Mouse (Mus musculus): ENCODE data around the gene Trim65.
"Not testable (repeated sequence)": the region's sequence is repeated elsewhere in the genome, so short reads cannot be mapped to it uniquely, and the experiment has no call there.

The Trim65 gene

DNA sequence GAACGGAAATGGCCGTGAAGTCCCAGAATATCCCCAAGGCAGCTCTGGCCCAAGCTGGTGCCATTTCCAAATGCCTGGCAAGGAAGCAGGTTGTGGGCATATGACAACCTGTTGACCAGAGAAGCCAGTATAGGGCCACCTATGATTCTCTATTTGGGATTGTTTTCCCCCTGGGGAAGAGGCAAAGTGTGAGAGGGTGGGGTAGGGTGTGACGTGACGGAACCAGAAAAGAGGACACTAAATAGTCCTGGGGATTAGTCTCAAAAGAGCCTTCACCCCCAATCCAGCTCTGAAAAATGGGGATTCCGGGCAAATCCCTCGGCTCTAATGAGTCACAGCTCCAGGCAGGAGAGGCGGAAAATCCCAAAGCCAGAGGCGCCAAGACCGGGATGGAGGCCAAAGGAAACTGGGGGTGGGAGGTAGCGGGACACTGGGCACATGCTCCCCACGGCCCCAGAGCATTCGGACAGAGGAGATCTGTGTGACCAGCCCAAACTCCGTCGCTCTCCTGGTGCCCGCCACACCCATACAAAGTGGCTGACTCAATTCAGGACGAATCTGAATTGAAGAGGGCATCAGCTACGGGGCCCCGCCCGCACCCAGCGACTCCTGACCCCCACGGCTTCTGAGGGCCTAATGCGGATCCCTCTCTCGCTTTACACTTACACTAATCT lies 22.3 kb downstream of the Trim65 start:
- DNase-seq (ENCODE audit: low spot score in 2 of 2), result no peak

DNA sequence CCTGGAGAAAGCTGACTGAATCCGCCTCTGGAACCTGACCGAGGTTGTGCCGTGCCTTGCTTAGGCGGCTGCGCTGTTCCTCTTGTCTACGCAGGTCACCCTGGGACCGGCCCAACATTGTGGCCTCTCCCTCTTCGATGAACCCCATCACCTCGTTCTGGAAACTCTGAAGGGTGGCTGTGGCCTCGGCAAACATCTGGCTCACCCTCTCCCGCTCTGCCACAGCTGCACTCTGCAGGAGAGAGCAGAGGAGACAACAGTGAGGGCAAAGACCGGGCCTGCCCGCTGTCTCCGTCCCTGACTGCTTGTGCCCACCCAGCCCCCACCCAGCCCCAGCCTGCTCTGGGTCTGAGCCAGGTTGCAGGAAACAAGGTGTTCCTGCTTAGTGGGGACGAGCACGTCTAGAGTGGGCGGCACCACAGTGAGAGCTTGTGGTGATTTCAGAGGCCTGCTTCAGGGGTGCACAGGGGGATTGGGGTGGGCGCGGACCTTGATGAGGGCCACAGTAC lies 23.1 kb downstream of the Trim65 start:
- DNase-seq (ENCODE audit: low spot score in 2 of 2), result no peak

DNA sequence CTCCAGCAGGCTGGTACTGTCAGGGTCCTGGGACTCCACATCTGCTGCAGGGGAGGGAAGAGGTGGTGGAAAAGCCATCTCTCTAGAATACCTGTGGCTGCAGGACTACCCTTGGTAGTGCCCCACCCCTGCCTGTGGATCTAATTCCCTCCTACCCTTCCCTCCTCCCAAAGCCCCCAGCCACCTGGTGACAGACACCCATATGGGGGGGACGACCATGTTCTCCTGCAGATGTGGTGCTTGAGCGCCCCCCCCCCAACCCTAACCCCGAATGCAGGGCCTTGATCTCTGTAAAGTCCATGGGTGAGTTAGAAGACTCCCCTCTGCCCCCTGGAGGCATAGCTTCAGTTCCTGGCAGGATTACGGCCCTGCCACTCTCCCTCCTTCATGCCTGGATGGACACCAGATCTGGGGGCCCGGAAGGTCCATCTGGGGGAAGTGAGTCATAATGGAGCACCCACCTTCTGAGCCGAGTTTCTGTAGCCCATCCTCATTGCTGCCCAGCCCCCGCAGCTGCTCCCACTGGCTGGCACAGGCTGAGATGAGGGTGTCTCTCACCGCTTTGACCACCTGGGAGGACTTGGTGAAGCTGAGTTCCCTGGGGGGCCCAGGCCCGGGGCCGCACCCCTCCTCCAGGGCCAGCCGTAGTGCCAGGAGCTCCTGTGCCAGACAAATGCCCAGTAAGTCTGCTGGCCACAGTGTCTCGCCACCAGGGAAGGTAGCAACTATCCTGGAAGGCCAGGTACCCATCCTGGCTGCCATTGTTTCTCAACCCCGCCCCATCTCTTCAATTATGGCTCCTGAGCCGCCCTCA lies 23.8 kb downstream of the Trim65 start:
- no peak for DNase-seq (ENCODE audit: low spot score in 2 of 2)

DNA sequence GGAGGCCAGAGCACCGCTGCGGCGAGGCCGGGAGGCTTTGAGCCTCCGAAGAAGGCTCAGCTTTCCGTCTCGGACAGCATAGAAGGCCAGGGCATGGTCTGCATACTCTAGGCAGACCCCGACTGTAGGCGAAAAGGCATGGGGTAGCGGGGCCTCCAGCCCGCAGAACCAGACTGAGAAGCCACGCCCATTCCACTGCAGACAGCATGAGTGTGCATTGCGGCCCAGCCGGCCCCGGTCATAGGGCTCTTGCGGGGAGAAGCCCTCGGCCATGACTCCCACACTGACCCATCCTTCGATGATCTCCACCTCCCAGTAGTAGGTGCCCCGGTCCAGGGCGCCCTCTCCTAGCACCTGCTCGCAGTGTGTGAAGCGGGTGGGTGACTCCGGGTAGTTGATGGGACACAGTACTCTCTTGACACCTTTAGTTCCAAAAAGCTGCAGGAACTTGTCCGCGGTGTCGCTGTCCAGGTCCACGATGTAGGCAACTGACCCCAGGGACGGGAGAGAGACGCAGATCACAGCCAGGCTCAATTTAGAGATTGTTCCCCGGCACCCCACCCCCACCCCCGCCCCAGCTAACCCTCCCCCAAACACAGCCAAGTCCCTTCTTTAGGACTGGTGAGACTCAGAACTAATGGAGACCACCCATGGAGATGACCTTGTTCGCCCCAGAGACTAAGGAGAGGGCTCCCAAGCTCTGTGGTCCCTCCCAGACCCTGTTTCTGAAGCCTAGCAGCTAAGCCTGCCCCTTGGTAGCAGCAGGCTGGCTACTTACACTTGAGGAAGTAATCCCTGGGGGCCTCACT lies 24.6 kb downstream of the Trim65 start:
- DNase-seq (ENCODE audit: low spot score in 2 of 2), result no peak

DNA sequence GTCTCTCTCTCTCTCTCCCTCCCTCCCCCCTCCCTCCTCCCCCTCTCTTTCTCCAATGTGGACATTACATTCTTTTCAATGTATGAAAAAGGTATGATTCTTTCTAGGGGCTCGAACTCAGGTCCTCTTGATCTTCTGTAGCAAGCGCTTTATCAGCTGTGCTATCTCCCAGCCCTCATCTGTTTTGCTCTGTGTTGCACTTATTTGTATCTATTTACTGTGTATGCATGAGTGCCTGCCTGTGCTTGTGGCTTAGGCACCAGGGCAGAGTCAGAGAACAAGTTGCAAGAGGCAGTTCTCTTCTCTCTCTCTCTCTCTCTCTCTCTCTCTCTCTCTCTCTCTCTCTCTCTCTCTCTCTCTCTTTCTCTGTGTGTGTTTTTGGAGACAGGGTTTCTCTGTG lies 25.9 kb downstream of the Trim65 start:
- no peak for DNase-seq (ENCODE audit: low spot score in 2 of 2)

DNA sequence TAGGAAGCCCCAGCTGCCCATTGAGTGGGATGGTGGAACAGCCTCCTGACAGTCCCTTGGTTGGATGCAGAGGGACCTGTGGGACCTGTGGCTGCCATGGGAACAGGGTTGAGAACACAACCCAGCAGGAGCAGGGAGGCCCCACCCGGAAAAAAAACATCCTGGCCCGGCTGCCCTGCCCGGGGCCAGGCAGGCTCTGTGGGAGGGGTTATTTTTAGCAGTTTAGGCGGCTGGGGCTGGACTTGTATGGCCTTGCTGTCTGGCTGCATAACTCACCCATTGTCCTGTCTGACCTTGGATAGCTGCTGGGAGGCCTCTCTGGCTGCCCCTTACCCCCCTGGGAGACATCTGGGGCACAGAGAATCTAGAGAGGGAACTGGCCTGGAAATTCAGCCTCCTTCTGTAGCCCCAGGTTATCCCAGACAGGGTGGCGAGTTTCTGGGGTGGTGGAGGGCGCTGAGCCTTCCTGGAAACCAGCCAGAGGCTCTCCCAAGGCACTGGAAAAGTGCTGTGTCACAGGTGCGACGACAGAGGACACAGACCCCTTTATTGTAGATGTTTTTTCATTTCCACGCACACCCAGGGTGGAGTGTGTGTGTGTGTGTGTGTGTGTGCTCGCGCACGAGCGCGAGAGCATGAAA lies 26.8 kb downstream of the Trim65 start:
- no peak for DNase-seq (ENCODE audit: low spot score in 2 of 2)

DNA sequence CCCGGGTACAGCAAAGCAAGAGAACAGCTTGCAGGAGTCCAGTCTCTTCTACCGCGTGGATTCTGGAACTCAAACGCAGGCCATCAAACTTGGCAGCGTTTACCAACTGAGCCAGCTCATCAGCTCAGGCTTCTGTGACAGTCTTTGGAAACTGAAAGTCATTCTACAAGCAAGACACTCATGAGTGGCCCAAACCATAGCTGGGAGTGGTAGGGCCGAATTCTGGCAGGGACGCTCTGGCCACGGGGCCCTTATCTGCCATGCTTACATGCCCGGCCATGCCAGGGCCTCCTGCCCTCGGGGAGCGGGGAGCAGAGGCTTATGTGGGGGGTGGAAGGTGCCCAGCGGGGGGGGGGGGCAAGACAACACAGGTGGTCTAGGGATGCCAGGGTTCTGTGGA lies 27.4 kb downstream of the Trim65 start:
- no peak for DNase-seq (ENCODE audit: low spot score in 2 of 2)

DNA sequence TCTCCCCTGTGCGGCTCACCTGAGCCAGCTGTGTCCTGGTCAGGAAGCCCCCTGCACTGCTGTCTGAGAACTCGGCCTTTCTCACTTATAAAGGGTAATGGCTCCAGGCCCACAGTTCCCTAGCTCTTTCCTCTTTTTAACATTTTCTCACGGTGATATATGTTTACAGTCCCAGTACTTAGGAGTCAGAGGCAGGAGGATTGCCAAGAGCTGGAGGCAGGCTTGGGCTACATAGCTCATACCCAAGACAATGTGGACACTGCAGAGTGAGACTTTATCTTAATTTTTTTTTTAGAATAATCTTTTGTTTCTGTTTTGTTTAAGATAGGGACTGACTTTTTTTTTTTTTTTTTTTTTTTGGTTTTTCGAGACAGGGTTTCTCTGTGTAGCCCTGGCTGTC lies 28.5 kb downstream of the Trim65 start:
- no peak for DNase-seq (ENCODE audit: low spot score in 2 of 2)

DNA sequence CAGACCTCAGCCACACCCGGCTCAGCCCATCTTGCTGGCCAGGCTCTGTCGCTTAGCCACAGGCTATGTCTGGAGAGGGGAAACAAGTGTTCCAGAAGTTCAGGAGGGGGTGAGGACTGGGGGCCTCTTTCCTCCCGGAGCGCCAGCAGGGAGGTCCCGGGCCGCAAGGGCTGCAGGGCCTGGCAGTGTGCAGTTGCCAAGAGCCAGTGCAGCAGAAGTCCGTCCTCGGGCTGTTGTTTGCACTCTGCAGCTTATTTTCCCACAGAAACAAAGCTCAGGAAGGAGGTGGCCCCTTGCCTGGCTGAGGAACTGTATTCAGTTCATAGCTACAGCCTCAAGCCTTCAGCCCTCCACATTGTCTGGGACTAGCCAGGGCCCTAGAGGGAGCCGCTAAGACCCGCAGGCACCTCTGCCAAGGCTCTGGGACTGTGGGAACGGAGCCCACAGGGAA lies 29.0 kb downstream of the Trim65 start:
- no peak for DNase-seq (ENCODE audit: low spot score in 2 of 2)

DNA sequence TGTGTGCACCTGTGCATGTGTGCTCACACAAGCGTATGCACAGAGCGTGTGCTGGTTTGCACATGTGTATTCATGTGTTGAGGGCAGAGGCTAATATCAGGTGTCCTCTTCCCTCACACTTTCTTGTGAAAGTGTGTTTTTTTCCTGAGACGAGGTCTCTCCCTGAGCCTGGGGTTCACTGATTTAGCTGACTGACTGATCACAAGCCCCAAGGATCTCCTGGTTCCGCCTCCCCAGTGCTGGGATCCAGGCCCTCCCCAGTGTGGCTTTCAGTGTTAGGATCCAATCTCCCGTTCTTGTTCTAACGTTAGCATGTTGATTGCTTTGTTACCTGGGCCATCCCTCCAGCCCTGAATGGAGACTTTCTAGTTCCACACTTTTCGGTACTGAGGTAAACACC lies 30.1 kb downstream of the Trim65 start:
- DNase-seq (ENCODE audit: low spot score in 2 of 2), result no peak

DNA sequence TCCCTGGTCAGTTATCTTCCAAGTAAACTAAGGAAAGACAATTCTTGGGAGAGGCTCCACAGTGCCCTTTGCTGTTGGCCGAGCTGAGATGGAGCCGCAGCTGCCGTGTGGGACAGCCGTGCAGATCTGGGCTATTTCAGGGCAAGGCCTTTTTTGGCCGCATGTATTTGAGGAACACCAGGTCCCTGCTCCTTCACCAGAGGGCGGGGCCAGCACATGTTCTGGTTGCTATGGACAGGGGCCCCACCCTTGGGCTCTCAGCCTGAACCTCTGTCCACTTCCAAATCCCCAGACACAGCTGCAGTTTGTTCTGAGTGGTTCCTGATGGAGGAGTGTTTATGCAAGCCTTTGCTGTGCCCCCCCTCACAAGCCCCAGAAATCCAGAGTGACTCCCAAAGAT lies 30.5 kb downstream of the Trim65 start:
- DNase-seq (ENCODE audit: low spot score in 2 of 2), result no peak

DNA sequence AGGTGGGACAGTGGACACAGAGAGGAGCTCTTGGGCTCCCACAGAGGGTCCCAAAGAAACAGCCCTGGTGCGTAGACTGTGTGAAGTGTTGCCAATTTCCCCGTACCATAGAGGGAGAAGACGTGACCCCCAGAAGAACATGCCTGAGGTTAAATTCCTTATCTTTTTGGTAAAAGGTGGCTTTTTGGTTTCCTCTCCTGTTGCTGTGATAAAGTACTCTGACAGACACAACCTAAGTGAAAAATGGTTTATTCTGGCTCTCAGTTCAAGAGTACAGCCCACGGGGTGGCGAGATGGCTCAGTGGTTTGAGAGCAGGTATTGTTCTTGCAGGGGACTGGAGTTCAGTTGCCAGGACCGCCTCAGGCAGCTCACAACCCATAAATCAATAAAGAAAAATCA lies 31.5 kb downstream of the Trim65 start:
- DNase-seq (ENCODE audit: low spot score in 2 of 2), result no peak

DNA sequence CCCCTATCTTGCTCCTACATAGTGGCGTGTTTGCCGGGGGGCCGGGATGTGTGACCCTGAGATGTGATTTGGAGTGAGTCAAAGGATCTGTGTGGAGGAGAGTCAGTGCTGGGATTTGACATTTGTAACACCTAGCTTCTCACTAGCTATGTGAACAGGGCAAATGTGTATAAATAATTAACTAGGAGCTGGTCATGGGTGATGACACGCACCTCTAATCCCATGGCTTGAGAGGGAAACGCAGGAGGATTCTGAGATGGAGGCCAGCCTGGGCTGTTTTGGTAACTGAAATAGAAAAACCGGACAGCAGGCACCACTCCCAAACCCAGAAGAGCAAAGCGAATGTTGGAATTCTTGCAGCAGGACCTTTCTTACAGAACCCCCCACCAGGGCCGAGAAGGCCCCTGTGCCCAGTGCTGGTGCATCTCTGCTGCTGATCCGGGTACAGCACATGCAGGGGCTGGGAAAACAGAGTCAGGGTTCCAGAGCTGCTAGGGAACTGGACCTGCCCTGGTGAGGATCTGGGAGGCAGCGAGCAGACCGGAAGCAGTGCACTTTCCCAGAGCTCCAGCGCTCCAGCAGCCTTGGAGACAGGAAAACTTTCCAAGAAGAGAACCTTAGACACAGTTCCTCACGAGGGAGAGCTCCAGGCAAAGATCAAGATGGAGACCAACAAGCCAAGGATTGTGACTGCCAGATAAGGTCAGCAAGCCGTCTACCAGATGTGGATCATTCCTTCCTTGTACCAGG lies 32.0 kb downstream of the Trim65 start:
- no peak for DNase-seq (ENCODE audit: low spot score in 2 of 2)

DNA sequence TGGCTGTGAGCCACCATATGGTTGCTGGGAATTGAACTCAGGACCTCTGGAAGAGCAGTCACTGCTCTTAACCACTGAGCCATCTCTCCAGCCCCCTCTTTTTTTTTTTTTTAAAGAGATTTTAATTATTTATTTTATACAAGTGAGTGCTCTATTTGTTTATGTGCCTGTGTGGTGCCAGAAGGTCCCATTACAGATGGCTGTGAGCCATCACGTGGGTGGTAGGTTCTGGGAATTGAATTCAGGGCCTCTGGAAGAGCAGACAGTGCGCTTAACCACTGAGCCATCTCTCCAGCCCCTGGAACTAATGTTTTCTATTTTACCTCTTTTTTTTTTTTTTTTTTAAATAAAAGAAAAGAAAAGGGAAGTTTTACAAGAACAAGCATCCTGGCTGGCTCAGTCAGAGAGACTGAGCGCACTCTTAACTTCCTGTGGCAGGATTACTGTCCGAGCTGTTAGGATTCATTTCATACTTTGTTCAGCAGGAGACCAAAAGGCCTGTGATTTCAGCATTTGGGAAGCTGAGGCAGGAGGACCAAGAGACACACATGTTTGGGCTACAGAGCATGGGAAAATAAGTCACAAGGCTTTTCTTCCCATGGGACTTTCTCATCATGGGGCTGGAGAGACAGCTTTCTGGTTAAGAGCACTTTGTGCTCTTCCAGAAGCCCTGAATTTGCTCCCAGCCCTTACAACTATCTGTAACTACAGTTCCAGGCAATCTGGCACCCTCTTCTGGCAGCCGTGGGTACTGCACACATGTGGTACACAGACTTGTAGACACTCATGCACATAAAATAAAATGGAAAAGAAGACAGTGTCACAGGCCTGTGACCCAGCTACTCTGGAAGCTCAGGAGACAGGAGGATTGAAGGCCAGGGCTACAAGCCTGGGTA lies 34.5 kb downstream of the Trim65 start:
- peak in 1 of 2 experiments; percentile 54 for DNase-seq (ENCODE audit: low spot score in 2 of 2)

DNA sequence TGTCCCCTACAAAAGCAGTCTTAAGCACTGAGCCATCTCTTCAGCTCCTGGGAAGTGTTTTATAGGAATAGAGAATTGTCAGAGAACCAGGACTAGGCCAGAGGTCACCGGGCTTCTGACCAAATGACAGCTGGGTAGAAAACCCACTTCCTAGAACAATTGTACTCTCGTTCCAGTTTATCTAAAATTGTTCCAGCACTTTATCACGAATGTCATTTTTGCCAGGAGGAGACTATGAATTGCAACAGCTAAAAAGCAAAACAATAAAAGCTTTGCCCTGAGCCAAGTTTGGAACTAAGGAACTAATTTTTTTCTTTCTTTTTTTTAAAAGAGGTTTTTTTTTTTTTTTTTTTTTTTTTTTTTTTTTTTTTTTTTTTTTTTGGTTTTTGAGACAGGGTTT lies 35.4 kb downstream of the Trim65 start:
- no peak for DNase-seq (ENCODE audit: low spot score in 2 of 2)

DNA sequence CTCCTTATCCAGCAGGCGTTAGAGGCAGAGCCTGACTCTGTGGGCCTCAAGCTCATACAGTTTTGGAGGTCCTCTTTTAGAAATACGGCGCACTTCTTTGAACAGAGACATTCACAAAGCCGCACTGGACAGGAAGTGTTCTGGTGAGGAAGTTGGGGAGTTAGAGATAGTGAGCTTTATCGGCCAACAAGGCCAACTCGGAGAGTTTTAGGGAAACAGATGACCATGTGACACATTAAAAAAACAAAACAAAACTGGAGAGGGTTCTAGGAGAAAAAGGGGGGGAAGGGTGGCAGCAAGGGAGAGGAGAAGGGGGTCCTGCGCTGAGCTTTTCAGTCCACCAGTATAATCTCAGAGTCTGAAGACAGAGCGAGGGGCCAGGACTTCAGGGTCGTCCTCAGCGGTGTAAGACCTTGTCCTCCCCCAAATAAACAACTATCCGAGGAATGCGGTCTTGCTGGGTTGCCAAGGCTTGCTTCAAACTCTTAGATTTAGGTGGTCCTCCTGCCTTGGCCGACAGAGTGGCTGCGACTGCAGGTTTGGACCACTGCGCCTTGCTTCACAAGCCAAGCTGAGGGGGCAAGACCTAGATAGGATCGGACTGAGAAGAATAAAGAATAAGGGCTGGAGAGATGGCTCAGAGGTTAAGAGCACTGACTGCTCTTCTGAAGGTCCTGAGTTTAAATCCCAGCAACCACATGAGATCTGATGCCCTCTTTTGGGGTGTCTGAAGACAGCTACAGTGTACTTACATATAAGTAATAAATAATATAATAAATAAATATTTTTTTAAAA lies 37.0 kb downstream of the Trim65 start:
- DNase-seq (ENCODE audit: low spot score in 2 of 2), result no peak

DNA sequence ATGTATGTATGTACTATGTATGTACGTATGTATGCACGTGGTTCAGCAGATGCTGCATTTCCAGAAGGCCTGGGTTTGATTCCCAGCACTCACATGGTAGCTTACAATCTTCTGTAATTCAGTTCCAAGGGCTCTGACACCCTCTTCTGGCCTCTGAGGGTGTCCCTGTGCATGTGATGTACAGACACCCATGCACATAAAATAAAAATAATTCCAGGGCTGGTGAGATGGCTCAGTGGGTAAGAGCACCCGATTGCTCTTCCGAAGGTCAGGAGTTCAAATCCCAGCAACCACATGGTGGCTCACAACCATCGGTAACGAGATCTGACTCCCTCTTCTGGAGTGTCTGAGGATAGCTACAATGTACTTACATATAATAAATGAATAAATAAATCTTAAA lies 38.0 kb downstream of the Trim65 start:
- DNase-seq (ENCODE audit: low spot score in 2 of 2), result not testable (repeated sequence)

DNA sequence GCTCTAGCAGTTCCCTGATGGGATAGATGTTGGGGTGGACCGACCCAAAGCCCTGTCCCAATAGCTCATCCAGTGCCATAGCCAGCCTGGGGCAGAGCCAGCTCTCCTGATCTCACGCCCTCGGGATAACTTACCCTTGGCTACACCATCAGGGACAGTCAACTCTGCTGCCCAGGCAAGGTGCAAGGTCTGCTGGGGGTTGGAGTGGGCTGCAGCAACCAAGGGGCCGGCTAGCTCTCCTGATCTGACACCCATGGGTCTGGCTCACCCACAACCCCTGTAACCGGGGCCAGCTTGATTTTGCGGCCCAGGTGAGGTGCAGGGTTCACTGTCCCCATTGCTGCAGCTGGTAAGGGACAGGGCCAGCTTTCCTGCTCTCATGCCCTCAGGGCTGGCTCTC lies 39.3 kb downstream of the Trim65 start:
- no peak for DNase-seq (ENCODE audit: low spot score in 2 of 2)

DNA sequence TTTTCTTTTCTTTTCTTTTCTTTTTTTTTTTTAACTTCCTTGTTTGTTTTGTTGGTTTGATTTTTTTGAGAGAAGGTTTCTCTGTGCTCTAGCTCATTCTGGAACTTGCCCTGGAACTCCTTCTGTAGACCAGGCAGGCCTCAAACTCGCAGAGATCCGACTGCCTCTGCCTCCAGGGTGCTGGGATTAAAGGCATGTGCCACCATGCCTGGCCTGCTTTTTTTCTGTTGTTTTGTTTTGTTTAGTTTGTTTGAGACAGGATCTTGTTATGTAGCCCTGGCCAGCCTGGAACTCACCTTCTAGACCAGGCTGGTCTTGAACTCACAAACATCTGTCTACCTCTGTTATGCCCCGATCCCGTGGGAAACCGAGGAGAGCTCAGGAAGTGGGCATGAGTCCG lies 41.4 kb downstream of the Trim65 start:
- DNase-seq (ENCODE audit: low spot score in 2 of 2), result no peak

Data from spleen, postnatal 14 days (tissue).